Mouse (Mus musculus) MEL (cell line): ENCODE measurements around the gene Prkch.

ENCODE experiments used
- CHD2 ChIP-seq: IDR thresholded peaks from 2 replicates; pipeline ENCODE4 v1.6.1; 2011; ENCODE audit warnings: low read length, improper control_type of control experiment
- CTCF ChIP-seq, 3 experiments: IDR thresholded peaks in 2 of 3; conservative IDR thresholded peaks in 1 of 3; 2 replicates each; pipeline ENCODE4 v1.5.1; 2011 to 2012; ENCODE audit warnings: low read length in 3 of 3, low read depth in 2 of 3, mild to moderate bottlenecking in 2 of 3, improper control_type of control experiment in 1 of 3, inconsistent platforms in 1 of 3, mixed read lengths in 1 of 3, moderate library complexity in 1 of 3; ENCODE audit not compliant: control insufficient read depth in 1 of 3, insufficient read depth in 1 of 3, poor library complexity in 1 of 3, severe bottlenecking in 1 of 3
- E2F4 ChIP-seq: IDR thresholded peaks from 2 replicates; pipeline ENCODE4 v1.6.1; 2011; ENCODE audit warnings: low read depth, low read length, improper control_type of control experiment, borderline replicate concordance
- ELF1 ChIP-seq: IDR thresholded peaks from 2 replicates; pipeline ENCODE4 v1.6.1; 2014; ENCODE audit warnings: low read depth, mild to moderate bottlenecking, inconsistent platforms, low read length, improper control_type of control experiment, moderate library complexity
- EP300 ChIP-seq, 2 experiments: IDR thresholded peaks; 2 replicates each; pipeline ENCODE4 v1.6.1; 2011; ENCODE audit warnings: improper control_type of control experiment in 2 of 2, low read length in 2 of 2, low read depth in 1 of 2, mild to moderate bottlenecking in 1 of 2
- MAX ChIP-seq: IDR thresholded peaks from 2 replicates; pipeline ENCODE4 v1.6.1; 2011; ENCODE audit warnings: low read length, improper control_type of control experiment
- MXI1 ChIP-seq: IDR thresholded peaks from 2 replicates; pipeline ENCODE4 v1.6.1; 2011; ENCODE audit warnings: mild to moderate bottlenecking, low read depth, low read length, improper control_type of control experiment
- MYC ChIP-seq: IDR thresholded peaks from 2 replicates; pipeline ENCODE4 v1.6.1; 2011; ENCODE audit warnings: low read depth, mild to moderate bottlenecking, low read length, improper control_type of control experiment, moderate library complexity
- POLR2A ChIP-seq, 2 experiments: IDR thresholded peaks; 2 replicates each; pipeline ENCODE4 v1.6.1; 2011 to 2012; ENCODE audit warnings: low read length in 2 of 2, mild to moderate bottlenecking in 2 of 2, control low read depth in 1 of 2, improper control_type of control experiment in 1 of 2, low read depth in 1 of 2, moderate library complexity in 1 of 2; ENCODE audit not compliant: control insufficient read depth in 1 of 2, insufficient read depth in 1 of 2, poor library complexity in 1 of 2
- RAD21 ChIP-seq: IDR thresholded peaks from 2 replicates; pipeline ENCODE4 v1.6.1; 2011; ENCODE audit warnings: mild to moderate bottlenecking, low read depth, low read length, improper control_type of control experiment
- RCOR1 ChIP-seq: IDR thresholded peaks from 2 replicates; pipeline ENCODE4 v1.6.1; 2012; ENCODE audit warnings: low read depth, mild to moderate bottlenecking, inconsistent platforms, low read length, improper control_type of control experiment
- SIN3A ChIP-seq: IDR thresholded peaks from 2 replicates; pipeline ENCODE4 v1.6.1; 2012; ENCODE audit warnings: low read length, improper control_type of control experiment, inconsistent platforms
- SMC3 ChIP-seq: IDR thresholded peaks from 2 replicates; pipeline ENCODE4 v1.6.1; 2011; ENCODE audit warnings: low read depth, low read length, improper control_type of control experiment
- ZC3H11A ChIP-seq: IDR thresholded peaks from 2 replicates; pipeline ENCODE4 v1.6.1; 2012; ENCODE audit warnings: low read depth, mild to moderate bottlenecking, inconsistent platforms, low read length, improper control_type of control experiment

DNA sequence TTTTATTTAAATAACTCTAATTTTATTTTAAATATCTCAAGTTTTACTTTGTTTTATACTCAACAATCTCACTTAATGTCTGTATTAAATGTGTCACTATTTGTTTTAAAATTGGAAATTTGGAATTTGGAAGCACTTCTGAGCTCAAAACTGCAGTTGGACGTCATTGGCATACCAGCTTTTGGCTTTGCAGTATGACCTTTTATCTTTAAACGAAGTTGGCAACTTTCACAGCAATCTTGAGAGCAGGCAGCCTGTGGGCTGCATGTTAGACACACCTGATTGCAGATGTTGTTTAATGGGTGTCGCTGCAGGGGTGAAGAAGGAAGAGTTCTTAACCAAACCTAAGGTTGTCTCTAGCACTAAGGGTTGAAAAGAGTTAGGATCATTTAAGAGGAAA is 220.9 kb downstream of the Prkch start:
- TF ChIP-seq MAX (no peak), CTCF (IDR thresholded peaks at IDR 0.05 in 2 of 3, conservative IDR thresholded peaks at IDR 0.05 in 1 of 3; ENCODE audit: control insufficient read depth in 1 of 3, insufficient read depth in 1 of 3, low read depth in 2 of 3, low read length in 3 of 3, poor library complexity in 1 of 3, severe bottlenecking in 1 of 3) (no peak), CHD2 (no peak), RCOR1 (no peak), POLR2A (IDR thresholded peaks at IDR 0.05; ENCODE audit: control insufficient read depth in 1 of 2, insufficient read depth in 1 of 2, low read depth in 1 of 2, low read length in 2 of 2, poor library complexity in 1 of 2) (no peak), MXI1 (no peak), SIN3A (no peak), EP300 (IDR thresholded peaks at IDR 0.05; ENCODE audit: low read depth in 1 of 2, low read length in 2 of 2) (no peak), MYC (no peak), SMC3 (no peak), E2F4 (no peak), RAD21 (no peak), ZC3H11A (no peak), ELF1 (no peak)
